Mouse (Mus musculus) embryonic facial prominence, embryonic 10.5 days (tissue): ENCODE data around the gene Scarf2. TPM values are rescaled to one million over a fixed set of nuclear protein-coding genes. Genes with fewer than 3 reads are reported as not detected.

Source experiments
- DNase-seq: peaks from one replicate; pipeline ENCODE4 v3.0.0-alpha.2; 2017; ENCODE audit warnings: low spot score
- H3K27ac ChIP-seq: fragments of 300-500 bp; sonication (generic); replicated peaks from 2 replicates; pipeline ENCODE4 v1.5.1; 2016; ENCODE audit warnings: mild to moderate bottlenecking
- H3K27me3 ChIP-seq: fragments of 300-500 bp; sonication (generic); replicated peaks from 2 replicates; pipeline ENCODE4 v1.6.1; 2016; ENCODE audit warnings: low read depth, mild to moderate bottlenecking; ENCODE audit not compliant: poor library complexity, severe bottlenecking
- H3K36me3 ChIP-seq: fragments of 300-500 bp; sonication (generic); replicated peaks from 2 replicates; pipeline ENCODE4 v1.6.1; 2016; ENCODE audit warnings: mild to moderate bottlenecking, moderate library complexity
- H3K4me1 ChIP-seq: fragments of 300-500 bp; sonication (generic); 2 replicates; pipeline ENCODE4 v1.6.1; 2016
- H3K4me3 ChIP-seq: fragments of 300-500 bp; sonication (generic); 2 replicates; pipeline ENCODE4 v1.5.1; 2016; ENCODE audit warnings: mild to moderate bottlenecking, moderate library complexity
- H3K9me3 ChIP-seq: fragments of 300-500 bp; sonication (generic); 2 replicates; pipeline ENCODE4 v1.6.1; 2016; ENCODE audit warnings: mild to moderate bottlenecking
- WGBS: fragments of 180-500 bp; shearing (Covaris S2); methylation state at CpG from one replicate; pipeline ENCODE4 v1.1.7; 2016; 5-methylcytosine and 5-hydroxymethylcytosine counted together
- polyA plus RNA-seq: library from polyadenylated mRNA; unstranded; fragments of >200 nt; fragmentation: Nextera tagmentation; extraction: Ambion mirVana; gene quantifications from 2 replicates; pipeline ENCODE4 v1.2.1, GENCODE M21; 2016

Scarf2 gene
- polyA plus RNA-seq, 1 experiment from 2014 or later: 10.5 TPM

DNA sequence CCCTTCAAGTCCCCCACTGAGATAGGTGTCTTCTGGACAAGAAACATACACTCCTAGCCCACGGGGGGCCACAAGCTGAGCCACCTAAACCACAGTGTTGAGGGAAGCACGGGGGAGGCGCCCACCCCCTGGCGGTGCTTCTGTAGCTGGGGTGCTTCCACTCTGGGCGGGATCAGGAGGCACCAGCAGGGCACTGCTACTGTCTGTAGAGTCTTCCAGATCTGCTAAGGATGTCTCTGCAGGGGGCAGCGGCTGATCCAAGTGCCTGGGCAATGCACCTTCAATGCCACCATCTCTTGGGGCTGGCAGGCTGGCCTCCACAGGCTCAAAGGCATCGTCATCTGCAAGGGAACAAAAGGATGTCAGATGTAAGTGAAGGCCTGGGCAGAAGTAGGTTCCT lies 45.4 kb downstream of the Scarf2 start:
- peaks cover 86% of the 10 kb centered on the region for H3K36me3 ChIP-seq
- peaks cover 8% of the 10 kb centered on the region for H3K27me3 ChIP-seq
- no peaks in the 10 kb centered on the region for H3K9me3 ChIP-seq
- WGBS: 94% methylated on average over 7 of the region's 7 CpGs
- H3K4me3 ChIP-seq: no peak overlapping the region
- no peaks in the 10 kb centered on the region for H3K4me1 ChIP-seq
- H3K27ac ChIP-seq: no peak overlapping the region
- no peak for DNase-seq

- 92% methylated on average over 10 of the region's 10 CpGs for WGBS
- H3K27me3 ChIP-seq: no peaks in the 10 kb centered on the region
- H3K27ac ChIP-seq: no peak overlapping the region
- no peak overlapping the region for H3K4me3 ChIP-seq
- DNase-seq: no peak
- H3K36me3 ChIP-seq: peaks cover 95% of the 10 kb centered on the region
- no peaks in the 10 kb centered on the region for H3K4me1 ChIP-seq
- H3K9me3 ChIP-seq: no peaks in the 10 kb centered on the region
Measured at GRCm38 (mm10) chr16:17843701-17844365, 46.8 kb downstream of the Scarf2 start.

- no peaks in the 10 kb centered on the region for H3K27me3 ChIP-seq
- H3K9me3 ChIP-seq: no peaks in the 10 kb centered on the region
- WGBS: 94% methylated on average over 6 of the region's 6 CpGs
- H3K4me3 ChIP-seq: no peak overlapping the region
- no peaks in the 10 kb centered on the region for H3K4me1 ChIP-seq
- no peak for DNase-seq
- peaks cover 98% of the 10 kb centered on the region for H3K36me3 ChIP-seq
- H3K27ac ChIP-seq: no peak overlapping the region
Measured at GRCm38 (mm10) chr16:17848431-17848830, 51.3 kb downstream of the Scarf2 start.

DNA sequence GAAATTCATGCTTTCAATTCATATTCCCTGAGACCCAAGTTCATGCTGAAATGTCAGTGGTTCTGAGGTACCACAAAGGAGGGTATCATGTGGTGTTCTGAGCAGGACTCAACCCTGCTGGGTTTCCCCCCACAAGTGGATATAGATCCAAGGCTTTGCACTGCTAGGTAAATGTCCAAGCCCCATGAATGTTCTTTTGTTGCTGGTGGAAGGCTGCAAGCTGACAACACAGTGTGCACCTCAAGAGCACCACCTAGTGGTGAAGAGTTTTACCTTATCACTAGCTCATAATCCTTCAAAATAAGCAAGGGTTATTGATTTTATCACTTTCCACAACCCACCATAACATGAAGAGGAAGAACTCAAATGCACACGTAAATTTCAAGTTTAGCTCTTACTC lies 51.8 kb downstream of the Scarf2 start:
- DNase-seq: no peak
- 31% methylated on average over 1 of the region's 1 CpGs for WGBS
- Histone ChIP-seq H3K4me1 (no peaks in the 10 kb centered on the region), H3K27me3 (no peaks in the 10 kb centered on the region), H3K9me3 (no peaks in the 10 kb centered on the region), H3K27ac (no peak overlapping the region), H3K4me3 (no peak overlapping the region), H3K36me3 (peaks cover 98% of the 10 kb centered on the region)

DNA sequence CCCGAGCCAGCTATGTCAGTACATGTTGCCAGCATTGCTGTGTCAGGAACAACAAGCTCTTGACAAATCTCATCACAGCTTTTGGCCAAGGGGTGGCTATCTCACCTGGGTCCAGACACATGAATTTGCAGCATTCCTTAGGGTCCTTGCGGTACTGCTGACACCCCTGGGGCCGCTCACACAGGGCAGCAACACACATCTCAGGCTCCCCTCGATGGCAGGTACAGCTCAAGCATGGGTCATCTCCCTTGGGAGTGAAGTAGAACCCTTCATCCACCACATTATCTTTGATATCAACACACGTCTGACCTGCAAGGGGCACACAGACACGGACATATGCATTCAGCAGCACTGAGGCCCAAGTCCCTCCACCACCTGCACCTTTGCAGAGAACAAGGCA lies 52.4 kb downstream of the Scarf2 start:
- no peak for DNase-seq
- 85% methylated on average over 6 of the region's 6 CpGs for WGBS

DNA sequence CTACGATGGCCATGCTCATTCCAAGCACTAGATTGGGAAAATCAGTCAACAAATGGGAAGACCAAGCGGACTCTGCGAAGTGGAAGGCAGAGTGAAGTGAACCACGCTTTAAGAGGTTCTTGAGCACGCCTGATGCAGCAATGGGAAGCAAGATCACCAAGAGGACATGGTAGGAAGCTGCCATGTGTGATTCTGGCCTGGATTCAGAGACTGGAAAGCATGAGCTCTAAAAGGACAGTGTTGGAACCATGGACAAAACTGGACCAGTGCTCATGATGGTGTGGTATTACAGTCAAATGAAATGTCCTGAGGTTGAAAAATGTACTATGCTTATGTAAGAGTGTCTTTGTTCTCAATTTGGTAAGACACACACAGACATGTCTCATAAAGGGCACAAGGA lies 54.2 kb downstream of the Scarf2 start:
- 96% methylated on average over 5 of the region's 5 CpGs for WGBS
- H3K4me3 ChIP-seq: no peak overlapping the region
- no peaks in the 10 kb centered on the region for H3K4me1 ChIP-seq
- DNase-seq: no peak
- H3K27me3 ChIP-seq: no peaks in the 10 kb centered on the region
- peaks cover 97% of the 10 kb centered on the region for H3K36me3 ChIP-seq
- no peaks in the 10 kb centered on the region for H3K9me3 ChIP-seq
- no peak overlapping the region for H3K27ac ChIP-seq

More for the DNA sequence above, 52.4 kb downstream of the Scarf2 start:
- Histone ChIP-seq H3K4me1 (no peaks in the 10 kb centered on the region), H3K36me3 (peaks cover 98% of the 10 kb centered on the region), H3K27me3 (no peaks in the 10 kb centered on the region), H3K27ac (no peak overlapping the region), H3K4me3 (no peak overlapping the region), H3K9me3 (no peaks in the 10 kb centered on the region)

GRCm38 (mm10) chr16:17851860-17852259 lies 54.8 kb downstream of the Scarf2 start:
- no peak overlapping the region for H3K27ac ChIP-seq
- H3K4me3 ChIP-seq: no peak overlapping the region
- peaks cover 97% of the 10 kb centered on the region for H3K36me3 ChIP-seq
- H3K4me1 ChIP-seq: no peaks in the 10 kb centered on the region
- H3K9me3 ChIP-seq: no peaks in the 10 kb centered on the region
- no peak for DNase-seq
- WGBS: 96% methylated on average over 1 of the region's 1 CpGs
- no peaks in the 10 kb centered on the region for H3K27me3 ChIP-seq

DNA sequence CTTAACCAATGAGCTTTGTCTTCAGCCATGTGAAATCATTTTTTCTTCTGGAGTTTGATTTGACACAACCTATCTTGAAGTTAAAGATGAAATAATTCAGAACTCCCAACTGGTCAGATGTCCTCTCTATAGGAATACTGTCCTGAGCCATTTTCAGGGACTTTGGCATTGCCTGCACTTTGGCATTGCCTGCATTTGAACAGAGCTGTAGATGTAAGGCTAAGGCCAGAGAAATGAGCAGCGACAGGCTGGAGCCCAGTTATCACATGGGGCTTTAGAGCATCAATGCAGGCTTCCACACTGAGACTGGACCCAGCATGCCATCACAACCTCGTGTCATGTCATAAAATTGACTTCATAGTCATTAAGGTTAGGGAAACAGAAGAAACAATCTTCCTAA lies 56.2 kb downstream of the Scarf2 start:
- H3K4me1 ChIP-seq: no peaks in the 10 kb centered on the region
- WGBS: 90% methylated on average over 2 of the region's 2 CpGs
- H3K27me3 ChIP-seq: no peaks in the 10 kb centered on the region

GRCm38 (mm10) chr16:17857157-17857556 lies 60.1 kb downstream of the Scarf2 start:
- WGBS: 92% methylated on average over 7 of the region's 7 CpGs
- H3K9me3 ChIP-seq: no peaks in the 10 kb centered on the region

More for the DNA sequence above, 56.2 kb downstream of the Scarf2 start:
- Histone ChIP-seq H3K9me3 (no peaks in the 10 kb centered on the region), H3K27ac (no peak overlapping the region), H3K36me3 (peaks cover 97% of the 10 kb centered on the region), H3K4me3 (no peak overlapping the region)
- DNase-seq: no peak

More at GRCm38 (mm10) chr16:17857157-17857556, 60.1 kb downstream of the Scarf2 start:
- H3K36me3 ChIP-seq: peaks cover 96% of the 10 kb centered on the region
- H3K4me3 ChIP-seq: no peak overlapping the region
- no peaks in the 10 kb centered on the region for H3K4me1 ChIP-seq
- H3K27ac ChIP-seq: no peak overlapping the region
- no peaks in the 10 kb centered on the region for H3K27me3 ChIP-seq
- DNase-seq: no peak

Other genes starting within 250 kb of the Scarf2 start
- 0.10 TPM in 1 of 2 replicates, not detected in the other for gene Lrrc74b, start 236.0 kb upstream of the Scarf2 start, polyA plus RNA-seq
- 0.21 and 0.24 TPM in 2 replicates for gene P2rx6, start 235.4 kb upstream of the Scarf2 start, polyA plus RNA-seq
- 1.5 and 1.6 TPM in 2 replicates for gene Slc7a4, start 214.1 kb upstream of the Scarf2 start, polyA plus RNA-seq
- gene Smpd4, start 177.9 kb upstream of the Scarf2 start, polyA plus RNA-seq: 66.7 and 68.7 TPM in 2 replicates
- 5.3 and 6.6 TPM in 2 replicates for gene Ccdc74a, start 150.8 kb upstream of the Scarf2 start, polyA plus RNA-seq
- gene Med15, start 64.4 kb upstream of the Scarf2 start, polyA plus RNA-seq: 50.3 and 50.5 TPM in 2 replicates
- gene Klhl22, start 37.7 kb upstream of the Scarf2 start, polyA plus RNA-seq: 64.9 and 72.8 TPM in 2 replicates
- not detected in 2 replicates for gene B830017H08Rik, start 35.8 kb downstream of the Scarf2 start, polyA plus RNA-seq
- 2.5 and 4.1 TPM in 2 replicates for gene Car15, start 41.1 kb downstream of the Scarf2 start, polyA plus RNA-seq
- gene Gm20518, start 94.4 kb downstream of the Scarf2 start, polyA plus RNA-seq: 0.35 and 0.42 TPM in 2 replicates
- 0.04 TPM in 1 of 2 replicates, not detected in the other for gene Tssk1, start 96.9 kb downstream of the Scarf2 start, polyA plus RNA-seq
- gene Dgcr2, start 101.3 kb downstream of the Scarf2 start, polyA plus RNA-seq: 98.6 and 100 TPM in 2 replicates
- 0.14 TPM in 1 of 2 replicates, not detected in the other for gene Tssk2, start 101.4 kb downstream of the Scarf2 start, polyA plus RNA-seq
- gene Ess2, start 114.1 kb downstream of the Scarf2 start, polyA plus RNA-seq: 57.4 and 60.6 TPM in 2 replicates
- not detected in 2 replicates for gene Gsc2, start 117.8 kb downstream of the Scarf2 start, polyA plus RNA-seq
- gene Slc25a1, start 130.9 kb downstream of the Scarf2 start, polyA plus RNA-seq: 85.8 and 90.6 TPM in 2 replicates
- not detected in 2 replicates for gene Vpreb2, start 183.1 kb downstream of the Scarf2 start, polyA plus RNA-seq